Mouse (Mus musculus) forebrain, embryonic 12.5 days (tissue): ENCODE measurements around the gene Il12a. TPM values are rescaled to one million over a fixed set of nuclear protein-coding genes. Genes with fewer than 3 reads are reported as not detected.

ENCODE experiments used
- polyA plus RNA-seq: library from polyadenylated mRNA; unstranded; fragments of >200 nt; fragmentation: Nextera tagmentation; extraction: Ambion mirVana; gene quantifications from 2 replicates; pipeline ENCODE4 v1.2.1, GENCODE M21; 2016

The Il12a gene
- polyA plus RNA-seq, 1 experiment from 2014 or later = 0.24 TPM

Other genes starting within 250 kb of the Il12a start
- 1.5 and 2.0 TPM in 2 replicates for gene 1110032F04Rik, start 178.9 kb downstream of the Il12a start, polyA plus RNA-seq